Mouse (Mus musculus) hematopoietic stem cell, adult 5-6 weeks (primary cell): ENCODE data around the gene Cpa2. TPM values are rescaled to one million over a fixed set of nuclear protein-coding genes. Genes with fewer than 3 reads are reported as not detected.

Experiments used
- ATAC-seq, 2 experiments: fragments of 125-278 bp in 1 of 2; replicated peaks in 1 of 2; 2 replicates each; pipeline ENCODE4 v1.8.0; 2016 to 2017; ENCODE audit warnings: inconsistent platforms in 2 of 2, mild to moderate bottlenecking in 2 of 2, moderate number of reproducible peaks in 2 of 2, low read depth in 1 of 2, moderate TSS enrichment in 1 of 2; ENCODE audit not compliant: low FRiP score in 2 of 2, poor library complexity in 2 of 2, severe bottlenecking in 2 of 2, insufficient read depth in 1 of 2, low TSS enrichment in 1 of 2
- total RNA-seq: library from RNA; stranded (forward); fragments of 172-1452, 232-1000 nt; gene quantifications from 2 replicates; pipeline ENCODE4 v1.2.3, GENCODE M21; 2017

Cpa2 gene
- total RNA-seq, 1 experiment from 2014 or later, result 0.20 TPM

GRCm38 (mm10) chr6:30568069-30568468 is 26.7 kb downstream of the Cpa2 start, which contains the start of gene Cpa4:
Gene Cpa4, plus strand, starts transcription at chr6:30568369.
- no peak for ATAC-seq

GRCm38 (mm10) chr6:30569331-30569730 is 27.9 kb downstream of the Cpa2 start:
- ATAC-seq, result no peak

- no peak for ATAC-seq
Measured at GRCm38 (mm10) chr6:30570012-30570411, 28.6 kb downstream of the Cpa2 start.

GRCm38 (mm10) chr6:30572456-30573311 is 31.3 kb downstream of the Cpa2 start:
- no peak for ATAC-seq

GRCm38 (mm10) chr6:30573380-30573779 is 32.0 kb downstream of the Cpa2 start:
- ATAC-seq, result no peak

GRCm38 (mm10) chr6:30574945-30575344 is 33.6 kb downstream of the Cpa2 start:
- no peak for ATAC-seq

- no peak for ATAC-seq
Measured at GRCm38 (mm10) chr6:30576477-30577203, 35.3 kb downstream of the Cpa2 start.

- ATAC-seq, result no peak
Measured at GRCm38 (mm10) chr6:30579961-30580840, 38.8 kb downstream of the Cpa2 start.

GRCm38 (mm10) chr6:30580841-30581176 is 39.4 kb downstream of the Cpa2 start:
- ATAC-seq, result no peak

GRCm38 (mm10) chr6:30586886-30587442 is 45.6 kb downstream of the Cpa2 start:
- peak in 1 of 2 experiments; percentile 56; a peak in 2 of 4 replicates for ATAC-seq

- ATAC-seq, result no peak
Measured at GRCm38 (mm10) chr6:30589819-30590218, 48.4 kb downstream of the Cpa2 start.

GRCm38 (mm10) chr6:30591851-30592404 is 50.5 kb downstream of the Cpa2 start:
- ATAC-seq, result no peak

- 0 out of 4 replicates have a peak, but pooled peaks of 1 of the 2 experiments have one; percentile 14 for ATAC-seq
Measured at GRCm38 (mm10) chr6:30592417-30592974, 51.1 kb downstream of the Cpa2 start.

GRCm38 (mm10) chr6:30594364-30594763 is 53.0 kb downstream of the Cpa2 start:
- no peak for ATAC-seq

GRCm38 (mm10) chr6:30596230-30596898 is 55.0 kb downstream of the Cpa2 start:
- ATAC-seq, result no peak

- no peak for ATAC-seq
Measured at GRCm38 (mm10) chr6:30600033-30600432, 58.7 kb downstream of the Cpa2 start.
